Mouse (Mus musculus): ENCODE measurements around the gene Olfr672.
"Not testable (repeated sequence)": the region's sequence is repeated elsewhere in the genome, so short reads cannot be mapped to it uniquely, and the experiment has no call there.

GRCm38 (mm10) chr7:105033836-105034235 lies 32.0 kb upstream of the Olfr672 start:
- TF ChIP-seq CTCF (IDR thresholded peaks at IDR 0.05; ENCODE audit: borderline replicate concordance, control insufficient read depth, extremely low read depth, insufficient read depth, low read length, poor library complexity); POLR2A (IDR thresholded peaks at IDR 0.05; ENCODE audit: control insufficient read depth, extremely low read depth, insufficient read depth, low read length, poor library complexity): not testable (repeated sequence)

Data from thymus, adult 2 months (tissue).